Mouse (Mus musculus) olfactory bulb, adult 2 months (tissue): ENCODE data around the gene Itpr2.

Experiments
- CTCF ChIP-seq: fragments of 200-500 bp; IDR thresholded peaks from 2 replicates; pipeline ENCODE4 v1.5.1; 2012; ENCODE audit warnings: low read depth, mild to moderate bottlenecking, low read length, moderate library complexity; ENCODE audit not compliant: insufficient read depth
- POLR2A ChIP-seq: fragments of 200-500 bp; IDR thresholded peaks from 2 replicates; pipeline ENCODE4 v1.6.1; 2012; ENCODE audit warnings: mild to moderate bottlenecking, low read depth, low read length, moderate library complexity; ENCODE audit not compliant: insufficient read depth

- TF ChIP-seq CTCF (no peak), POLR2A (no peak)
These were observed 256.1 kb downstream of the Itpr2 start for GRCm38 (mm10) chr6:146245888-146246287.
